Mouse (Mus musculus) liver, embryonic 14.5 days (tissue): Measurements from ENCODE around the gene Pepd.

Source experiments
- CTCF ChIP-seq: IDR thresholded peaks from 2 replicates; pipeline ENCODE4 v1.5.1; 2016; ENCODE audit warnings: antibody characterized with exemption, low read depth, control low read depth
- EP300 ChIP-seq: IDR thresholded peaks from 2 replicates; pipeline ENCODE4 v1.6.1; 2016; ENCODE audit warnings: antibody characterized with exemption, low read depth

- no peak for TF ChIP-seq CTCF
- no peak for TF ChIP-seq EP300
These were observed 145.4 kb downstream of the Pepd start for GRCm38 (mm10) chr7:35057569-35057968.
